Mouse (Mus musculus) kidney, adult 2 months (tissue): Measurements from ENCODE around the gene Fars2.

Experiments used
- CTCF ChIP-seq: fragments of 200-500 bp; conservative IDR thresholded peaks from 2 replicates; pipeline ENCODE4 v1.5.1; 2011; ENCODE audit warnings: low read depth, mild to moderate bottlenecking, control low read depth, low read length, moderate library complexity, mixed read lengths; ENCODE audit not compliant: insufficient read depth, insufficient read length
- POLR2A ChIP-seq: fragments of 200-500 bp; IDR thresholded peaks from one replicate; pipeline ENCODE4 v1.6.1; 2011; ENCODE audit warnings: low read depth, low read length, control low read depth

DNA sequence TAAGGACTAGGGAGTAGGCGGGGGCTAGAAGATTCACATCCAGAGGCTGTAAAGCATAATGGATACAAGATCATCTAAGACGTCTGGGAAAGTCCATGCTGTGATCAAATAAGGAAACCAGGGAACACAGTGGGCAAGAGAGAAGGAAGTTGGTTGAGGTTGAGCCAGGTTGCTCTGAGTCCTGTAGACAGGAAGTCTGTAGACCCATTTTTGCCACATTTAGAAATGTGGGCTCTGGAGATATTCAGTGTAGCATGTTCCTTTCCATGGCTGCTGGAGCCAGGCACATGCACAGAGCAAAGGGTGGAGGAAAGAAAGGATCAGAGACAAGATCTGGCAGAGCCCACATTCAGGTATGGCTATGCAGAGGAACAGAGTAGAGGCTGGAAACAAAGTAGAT, 378.8 kb downstream of the Fars2 start:
- TF ChIP-seq CTCF (no peak), POLR2A (no peak)
